Mouse (Mus musculus) liver, embryonic 11.5 days (tissue): Measurements from ENCODE around the gene Gm9945. TPM values are rescaled to one million over a fixed set of nuclear protein-coding genes. Genes with fewer than 3 reads are reported as not detected.

Experiments used
- ATAC-seq: fragments of 200-750 bp; cut with Nextera tagmentation; replicated peaks from 2 replicates; pipeline ENCODE4 v1.8.0; 2017; ENCODE audit warnings: moderate number of reproducible peaks, mild to moderate bottlenecking, moderate TSS enrichment, moderate library complexity; ENCODE audit not compliant: low FRiP score
- DNase-seq: peaks from one replicate; pipeline ENCODE4 v3.0.0-alpha.2; 2017; ENCODE audit warnings: low spot score
- H3K27ac ChIP-seq: fragments of 300-500 bp; sonication (generic); 2 replicates; pipeline ENCODE4 v1.5.1; 2014; ENCODE audit warnings: mild to moderate bottlenecking, low read depth, low read length, control low read depth
- H3K27me3 ChIP-seq: fragments of 300-500 bp; sonication (generic); replicated peaks from 2 replicates; pipeline ENCODE4 v1.6.1; 2014; ENCODE audit warnings: low read length, mixed read lengths; ENCODE audit not compliant: control insufficient read depth, insufficient read depth
- H3K36me3 ChIP-seq: fragments of 300-500 bp; sonication (generic); 2 replicates; pipeline ENCODE4 v1.6.1; 2014; ENCODE audit warnings: mild to moderate bottlenecking, low read length, moderate library complexity, mixed read lengths; ENCODE audit not compliant: control insufficient read depth, insufficient read depth
- H3K4me1 ChIP-seq: fragments of 300-500 bp; sonication (generic); replicated peaks from 2 replicates; pipeline ENCODE4 v1.6.1; 2014; ENCODE audit warnings: low read length, mixed read lengths; ENCODE audit not compliant: control insufficient read depth, insufficient read depth
- H3K4me2 ChIP-seq: fragments of 300-500 bp; sonication (generic); 2 replicates; pipeline ENCODE4 v1.6.1; 2014; ENCODE audit warnings: mild to moderate bottlenecking, control low read depth, moderate library complexity
- H3K4me3 ChIP-seq: fragments of 300-500 bp; sonication (generic); 2 replicates; pipeline ENCODE4 v1.5.1; 2014; ENCODE audit warnings: low read depth, low read length, control low read depth
- H3K9ac ChIP-seq: fragments of 300-500 bp; sonication (generic); 2 replicates; pipeline ENCODE4 v1.6.1; 2014; ENCODE audit warnings: low read depth, low read length, control low read depth
- H3K9me3 ChIP-seq: fragments of 300-500 bp; sonication (generic); 2 replicates; pipeline ENCODE4 v1.6.1; 2016; ENCODE audit warnings: low read length, inconsistent platforms, mixed read lengths; ENCODE audit not compliant: control insufficient read depth
- WGBS: fragments of 180-500 bp; shearing (Covaris S2); extraction: QIAGEN DNeasy Blood & Tissue Kit; methylation state at CpG from one replicate; pipeline ENCODE4 v1.1.7; 2014; 5-methylcytosine and 5-hydroxymethylcytosine counted together
- polyA plus RNA-seq: library from polyadenylated mRNA; unstranded; fragments of >200 nt; fragmentation: Nextera tagmentation; extraction: Ambion mirVana; gene quantifications from 2 replicates; pipeline ENCODE4 v1.2.1, GENCODE M21; 2014

The Gm9945 gene
- not detected in 2 replicates for polyA plus RNA-seq

- H3K4me1 ChIP-seq: peaks cover 33% of the 10 kb centered on the region
- H3K27ac ChIP-seq: peak within 1 kb of the TSS; percentile 40; the same call in 1 of the 2 replicates
- H3K4me3 ChIP-seq: peak within 1 kb of the TSS; percentile 62
- peak within 1 kb of the TSS; percentile 92 for H3K4me2 ChIP-seq
- DNase-seq: peak; percentile 59
- 0 out of 2 replicates have a peak, but pooled peaks have one; percentile 22 for ATAC-seq
- no peaks in the 10 kb centered on the region for H3K9me3 ChIP-seq
- no peaks in the 10 kb centered on the region for H3K36me3 ChIP-seq
- 3% methylated on average over 40 of the region's 40 CpGs for WGBS
- peaks cover 49% of the 10 kb centered on the region for H3K27me3 ChIP-seq
- H3K9ac ChIP-seq: peak within 1 kb of the TSS; percentile 10
Observed at GRCm38 (mm10) chr11:53479783-53480301, at the start of gene Gm9945, which contains the start of gene Sowaha. Gene Gm9945, plus strand, starts transcription at chr11:53480166. Gene Sowaha, minus strand, starts transcription at chr11:53480274.

GRCm38 (mm10) chr11:53430300-53430669 lies 49.7 kb upstream of the Gm9945 start:
- WGBS: under 1% methylated on average over 34 of the region's 34 CpGs
- ATAC-seq (peak; percentile 35), DNase-seq (no peak)
- peak overlapping the region; percentile 81 for H3K4me3 ChIP-seq
- peak overlapping the region; percentile 70 for H3K4me2 ChIP-seq
- peak overlapping the region; percentile 65; the same call in 1 of the 2 replicates for H3K27ac ChIP-seq
- H3K9me3 ChIP-seq: no peaks in the 10 kb centered on the region
- H3K27me3 ChIP-seq: no peaks in the 10 kb centered on the region
- H3K4me1 ChIP-seq: peaks cover 30% of the 10 kb centered on the region
- peaks cover 8% of the 10 kb centered on the region; the same call in 1 of the 2 replicates for H3K36me3 ChIP-seq
- H3K9ac ChIP-seq: peak overlapping the region; percentile 77

GRCm38 (mm10) chr11:53430670-53431346 lies 49.2 kb upstream of the Gm9945 start, which contains the start of the genes Uqcrq and Gdf9:
Gene Uqcrq, minus strand, starts transcription at chr11:53430831.
Gene Gdf9, plus strand, starts transcription at chr11:53431023.
- Histone ChIP-seq H3K4me3 (peak within 1 kb of the TSS; percentile 81), H3K27ac (peak within 1 kb of the TSS; percentile 76), H3K4me2 (peak within 1 kb of the TSS; percentile 81), H3K27me3 (no peaks in the 10 kb centered on the region), H3K4me1 (peaks cover 30% of the 10 kb centered on the region), H3K9ac (peak within 1 kb of the TSS; percentile 77), H3K9me3 (no peaks in the 10 kb centered on the region), H3K36me3 (peaks cover 8% of the 10 kb centered on the region; the same call in 1 of the 2 replicates)
- peak; percentile 93 for ATAC-seq
- peak; percentile 94 for DNase-seq
- WGBS: under 1% methylated on average over 44 of the region's 44 CpGs

DNA sequence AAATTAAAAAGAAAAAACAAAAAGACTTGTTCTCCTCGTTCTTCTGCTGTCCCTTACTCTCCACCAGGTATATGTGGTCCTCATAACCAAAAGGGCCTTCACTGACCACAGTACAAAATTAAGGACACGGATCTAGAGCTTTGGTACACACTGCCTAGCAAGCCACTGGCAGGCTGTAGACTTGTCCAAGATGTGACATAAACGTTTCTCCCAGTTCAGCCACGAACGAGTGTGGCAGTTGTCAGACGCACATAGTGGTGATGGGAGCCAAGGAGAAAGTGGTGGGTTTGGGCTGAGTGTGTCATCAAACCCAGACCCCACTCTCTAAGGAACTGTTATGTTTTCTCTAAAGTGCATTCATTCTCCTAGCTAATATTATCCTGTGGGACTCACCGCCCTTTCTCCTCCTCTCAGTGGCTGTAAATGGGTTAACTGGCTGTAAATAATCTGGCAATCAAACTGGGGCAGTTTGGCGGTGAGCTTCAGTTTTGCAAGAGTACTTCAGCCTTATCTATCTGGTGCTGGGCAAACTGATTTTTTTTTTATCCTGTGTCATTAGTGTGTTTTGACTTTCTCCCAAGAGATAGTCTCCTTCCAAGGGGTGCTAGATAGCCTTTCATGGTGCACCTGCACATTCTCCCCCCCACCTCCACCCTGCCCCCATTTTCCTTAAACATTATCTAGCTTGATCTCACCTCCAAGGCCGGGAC lies 48.5 kb upstream of the Gm9945 start:
- peak overlapping the region; percentile 76 for H3K27ac ChIP-seq
- H3K4me1 ChIP-seq: peaks cover 30% of the 10 kb centered on the region
- H3K9ac ChIP-seq: peak overlapping the region; percentile 61
- no peak for DNase-seq
- WGBS: 10% methylated on average over 9 of the region's 9 CpGs
- H3K4me2 ChIP-seq: peak overlapping the region; percentile 81
- H3K27me3 ChIP-seq: no peaks in the 10 kb centered on the region
- H3K9me3 ChIP-seq: no peaks in the 10 kb centered on the region
- H3K4me3 ChIP-seq: peak overlapping the region; percentile 81
- peaks cover 8% of the 10 kb centered on the region; the same call in 1 of the 2 replicates for H3K36me3 ChIP-seq
- peak; percentile 11 for ATAC-seq

DNA sequence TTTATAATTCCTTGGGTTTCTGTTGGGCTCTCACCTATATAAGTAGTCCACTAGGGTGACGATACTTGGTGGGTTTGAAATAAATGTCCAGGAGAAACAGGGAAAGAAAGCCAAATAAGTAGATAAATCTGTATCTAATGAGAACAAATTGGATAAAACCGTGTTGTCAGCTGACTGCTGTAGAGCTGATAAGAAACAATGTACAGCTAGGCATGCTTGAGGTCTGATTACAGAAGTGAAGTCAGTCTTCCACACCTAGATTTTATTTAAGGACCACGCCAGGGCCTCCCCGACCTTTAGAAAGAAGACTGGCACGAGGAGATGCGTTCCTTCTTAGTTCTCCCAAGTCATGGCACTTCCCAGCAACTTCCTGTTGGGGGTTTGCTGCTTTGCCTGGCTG lies 46.9 kb upstream of the Gm9945 start:
- DNase-seq (no peak), ATAC-seq (no peak)
- H3K4me3 ChIP-seq: no peak overlapping the region
- WGBS: 32% methylated on average over 6 of the region's 6 CpGs
- peaks cover 30% of the 10 kb centered on the region for H3K4me1 ChIP-seq
- no peak overlapping the region for H3K9ac ChIP-seq
- peak overlapping the region; percentile 25; the same call in 1 of the 2 replicates for H3K4me2 ChIP-seq
- H3K36me3 ChIP-seq: peaks cover 8% of the 10 kb centered on the region; the same call in 1 of the 2 replicates
- no peak overlapping the region for H3K27ac ChIP-seq
- no peaks in the 10 kb centered on the region for H3K27me3 ChIP-seq
- no peaks in the 10 kb centered on the region for H3K9me3 ChIP-seq

- ATAC-seq: no peak
- Histone ChIP-seq H3K9me3 (no peaks in the 10 kb centered on the region), H3K27ac (no peak overlapping the region), H3K9ac (no peak overlapping the region), H3K27me3 (no peaks in the 10 kb centered on the region), H3K36me3 (no peaks in the 10 kb centered on the region), H3K4me2 (no peak overlapping the region), H3K4me1 (peaks cover 25% of the 10 kb centered on the region), H3K4me3 (no peak overlapping the region)
- DNase-seq: no peak
- 63% methylated on average over 8 of the region's 8 CpGs for WGBS
Observed at GRCm38 (mm10) chr11:53435504-53435903, 44.5 kb upstream of the Gm9945 start.

DNA sequence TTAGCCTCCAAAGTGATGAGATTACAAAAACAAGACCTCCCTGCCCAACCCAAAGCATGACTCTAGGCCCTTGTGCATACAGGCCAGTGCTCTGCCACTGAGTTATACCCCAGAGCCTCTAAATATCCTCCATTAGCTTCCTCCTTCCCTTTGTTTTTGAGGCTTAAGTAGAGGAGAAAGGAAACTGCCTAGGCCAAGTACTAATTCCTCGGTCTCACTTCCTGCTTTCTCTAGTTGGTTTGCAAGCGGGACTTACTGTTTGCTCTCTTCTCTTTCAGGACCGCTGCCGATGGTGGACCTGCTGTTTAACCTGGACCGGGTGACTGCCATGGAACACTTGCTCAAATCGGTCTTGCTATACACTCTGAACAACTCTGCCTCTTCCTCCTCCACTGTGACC lies 43.6 kb upstream of the Gm9945 start:
- WGBS: 81% methylated on average over 6 of the region's 6 CpGs

DNA sequence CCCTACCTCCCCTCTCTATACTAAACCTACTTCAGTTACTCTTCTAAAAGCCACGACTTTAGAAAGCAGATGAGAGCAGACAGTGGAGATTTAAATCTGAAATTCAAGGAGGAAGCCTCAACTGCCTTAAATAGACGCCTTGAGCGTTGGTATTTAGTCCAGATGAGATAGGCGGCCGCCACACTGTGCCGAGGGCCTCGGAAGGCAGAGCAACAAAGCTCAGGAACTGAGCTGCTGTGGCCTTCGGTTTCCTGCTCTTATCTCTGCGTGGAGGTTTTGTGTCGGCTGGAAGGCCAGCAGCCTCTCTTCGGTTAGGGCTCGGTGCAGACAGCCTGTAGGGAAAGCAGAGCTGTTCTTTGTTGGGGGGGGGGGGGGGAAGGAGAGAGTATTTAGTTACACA lies 38.0 kb upstream of the Gm9945 start:
- WGBS: 7% methylated on average over 12 of the region's 12 CpGs
- ATAC-seq: no peak; the same call in 1 of the 2 replicates

More for the DNA sequence above, 43.6 kb upstream of the Gm9945 start:
- Histone ChIP-seq H3K4me2 (no peak overlapping the region), H3K4me1 (peaks cover 24% of the 10 kb centered on the region), H3K27me3 (no peaks in the 10 kb centered on the region), H3K4me3 (no peak overlapping the region), H3K36me3 (no peaks in the 10 kb centered on the region), H3K9me3 (no peaks in the 10 kb centered on the region), H3K9ac (no peak overlapping the region), H3K27ac (no peak overlapping the region)
- DNase-seq: no peak
- no peak for ATAC-seq

More for the DNA sequence above, 38.0 kb upstream of the Gm9945 start:
- Histone ChIP-seq H3K4me2 (peak overlapping the region; percentile 24), H3K27me3 (no peaks in the 10 kb centered on the region), H3K9me3 (no peaks in the 10 kb centered on the region), H3K27ac (0 out of 2 replicates have a peak overlapping the region, but pooled peaks have one; percentile 0), H3K4me3 (no peak overlapping the region), H3K4me1 (peaks cover 17% of the 10 kb centered on the region), H3K36me3 (no peaks in the 10 kb centered on the region), H3K9ac (peak overlapping the region; percentile 3; the same call in 1 of the 2 replicates)
- peak; percentile 53 for DNase-seq
